In the genomic region with DNA sequence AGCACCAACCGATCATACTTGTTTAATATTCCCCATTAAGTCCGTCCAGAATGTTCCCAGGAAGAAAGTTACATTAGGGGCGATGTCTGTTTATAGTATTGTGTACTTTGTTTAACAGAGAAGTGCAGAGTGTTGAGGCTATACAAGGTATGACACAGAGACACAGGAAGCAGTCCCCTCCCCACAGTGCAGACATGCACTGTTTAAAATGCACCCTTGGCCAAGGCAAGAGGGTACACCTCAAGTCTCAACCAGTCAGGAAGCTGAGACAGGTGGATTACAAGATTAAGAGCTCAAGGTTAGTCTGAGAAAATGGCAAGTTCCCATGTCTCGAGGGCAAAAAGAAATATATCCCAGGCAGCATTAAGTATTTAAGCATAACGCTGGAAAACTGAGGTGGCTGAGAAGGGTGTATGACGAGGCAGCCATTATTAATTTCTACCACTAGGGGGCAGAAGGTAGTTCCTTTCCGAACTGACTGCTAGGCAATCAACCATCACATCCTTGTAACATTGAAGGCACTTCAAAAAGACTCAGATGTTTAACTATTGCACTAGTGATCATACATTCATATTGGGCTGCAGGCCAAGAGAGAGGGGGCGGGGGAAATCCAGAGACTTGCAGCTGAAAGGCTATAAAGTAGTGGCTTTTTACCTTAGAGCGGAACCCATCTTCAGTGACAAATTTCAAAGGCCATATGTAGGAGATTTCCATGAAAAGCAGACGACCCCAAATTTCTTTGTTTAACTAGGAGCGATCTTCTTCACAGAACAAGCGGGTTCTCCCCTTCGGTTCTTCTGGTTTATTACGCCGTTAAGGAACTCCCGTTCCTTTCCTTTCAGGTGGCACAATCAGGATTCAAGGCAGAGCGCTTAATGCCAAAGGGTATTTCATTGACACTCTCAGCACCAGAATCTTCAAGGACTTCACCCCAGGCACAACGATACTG, we compare ENCODE assay signal across 9 mouse cellular contexts. TPM values are rescaled to one million over a fixed set of nuclear protein-coding genes. Genes with fewer than 3 reads are reported as not detected.
DNase-seq lines count a peak whose midpoint lies in the region; ATAC-seq lines count a peak whose summit lies in the region.
"Had no signal": no experiment of that assay in that cellular context is flagged by ENCODE, and none has a peak within 500 bp of the region (broad histone marks: within the 10 kb centered on the region; RNA-seq: fewer than 3 reads in every experiment).

No protein-coding gene starts in this region.

- 63% methylated on average over 18 of the region's 18 CpGs for WGBS in embryonic facial prominence, embryonic 11.5 days
- 50% methylated on average over 18 of the region's 18 CpGs for WGBS in hindbrain, embryonic 16.5 days
- 52% methylated on average over 18 of the region's 18 CpGs for WGBS in midbrain, embryonic 12.5 days

- intact Hi-C loops in heart, postnatal 25 days (cut with DNase I): loop anchor here (10.0 kb wide), 2 partner anchors 284 to 586 kb away; no protein-coding TSS in a partner anchor
- intact Hi-C loops in left cerebral cortex, postnatal 4 days (cut with DNase I): no loop called here

- H3K27me3 ChIP-seq in embryonic facial prominence, embryonic 11.5 days (ENCODE audit: control insufficient read depth, insufficient read depth, low read length): no peaks in the 10 kb centered on the region
- no peaks in the 10 kb centered on the region for H3K27me3 ChIP-seq in hindbrain, embryonic 16.5 days (replicated peaks; ENCODE audit: control insufficient read depth, insufficient read depth, low read length)
- H3K27me3 ChIP-seq in midbrain, embryonic 12.5 days: peaks cover 27% of the 10 kb centered on the region; the same call in 1 of the 2 replicates

- no peak; the same call in 1 of the 2 replicates for ATAC-seq in embryonic facial prominence, embryonic 11.5 days (replicated peaks; ENCODE audit: insufficient number of reproducible peaks, low FRiP score, low TSS enrichment, low read depth)
- 0 out of 2 replicates have a peak, but pooled peaks have one; percentile 43 for ATAC-seq in hindbrain, embryonic 16.5 days
- ATAC-seq in midbrain, embryonic 12.5 days (ENCODE audit: low FRiP score, low read depth): peak; percentile 27; the same call in 1 of the 2 replicates

- no peaks in the 10 kb centered on the region for H3K9me3 ChIP-seq in embryonic facial prominence, embryonic 11.5 days (replicated peaks; ENCODE audit: control insufficient read depth, low read length)
- no peaks in the 10 kb centered on the region for H3K9me3 ChIP-seq in hindbrain, embryonic 16.5 days (ENCODE audit: control insufficient read depth, low read length)
- H3K9me3 ChIP-seq in midbrain, embryonic 12.5 days: no peaks in the 10 kb centered on the region

- H3K4me2 ChIP-seq in embryonic facial prominence, embryonic 11.5 days (ENCODE audit: low read depth, low read length): no peak overlapping the region
- H3K4me2 ChIP-seq in hindbrain, embryonic 16.5 days (ENCODE audit: low read length): no peak overlapping the region
- H3K4me2 ChIP-seq in midbrain, embryonic 12.5 days (replicated peaks): no peak overlapping the region

- no peaks in the 10 kb centered on the region; the same call in 1 of the 2 replicates for H3K4me1 ChIP-seq in embryonic facial prominence, embryonic 11.5 days (ENCODE audit: control insufficient read depth, insufficient read depth, low read length)
- peaks cover 2% of the 10 kb centered on the region for H3K4me1 ChIP-seq in hindbrain, embryonic 16.5 days (ENCODE audit: control insufficient read depth, insufficient read depth, low read depth, low read length)
- H3K4me1 ChIP-seq in midbrain, embryonic 12.5 days: peaks cover 23% of the 10 kb centered on the region

- no peaks in the 10 kb centered on the region for H3K36me3 ChIP-seq in embryonic facial prominence, embryonic 11.5 days (replicated peaks; ENCODE audit: control insufficient read depth, insufficient read depth, low read depth, low read length)
- H3K36me3 ChIP-seq in hindbrain, embryonic 16.5 days (ENCODE audit: control insufficient read depth, insufficient read depth, low read length): no peaks in the 10 kb centered on the region
- H3K36me3 ChIP-seq in midbrain, embryonic 12.5 days: no peaks in the 10 kb centered on the region

- DNase-seq in heart, adult 11 months: peak; percentile 90
- DNase-seq in heart, postnatal 25 days (ENCODE audit: low spot score): no peak
- peak; percentile 66 for DNase-seq in ZHBTc4 (ENCODE audit: low read depth, low spot score)
- DNase-seq in embryonic facial prominence, embryonic 11.5 days (ENCODE audit: low spot score): peak; percentile 78
- peak; percentile 23 for DNase-seq in left cerebral cortex, postnatal 4 days
- no peak for DNase-seq in ovary, adult 18-20 months (ENCODE audit: low spot score)

- no peak overlapping the region for H3K9ac ChIP-seq in embryonic facial prominence, embryonic 11.5 days (replicated peaks; ENCODE audit: low read length)
- no peak overlapping the region for H3K9ac ChIP-seq in hindbrain, embryonic 16.5 days (ENCODE audit: low read depth, low read length)
- H3K9ac ChIP-seq in midbrain, embryonic 12.5 days (replicated peaks): no peak overlapping the region

- H3K4me3 ChIP-seq in embryonic facial prominence, embryonic 11.5 days (ENCODE audit: low read depth, low read length): no peak overlapping the region
- no peak overlapping the region for H3K4me3 ChIP-seq in hindbrain, embryonic 16.5 days (ENCODE audit: low read length)
- H3K4me3 ChIP-seq in midbrain, embryonic 12.5 days: no peak overlapping the region

- H3K27ac ChIP-seq in embryonic facial prominence, embryonic 11.5 days (replicated peaks; ENCODE audit: low read depth, low read length): no peak overlapping the region
- no peak overlapping the region for H3K27ac ChIP-seq in hindbrain, embryonic 16.5 days (ENCODE audit: low read depth, low read length)
- H3K27ac ChIP-seq in midbrain, embryonic 12.5 days (replicated peaks): 0 out of 2 replicates have a peak overlapping the region, but pooled peaks have one; percentile 15

RNA-seq across cellular contexts. Expression of gene Gm10295, which starts 27.8 kb away (rescaled TPM):
- total RNA-seq in heart, postnatal 25 days (2021): not detected
- polyA plus RNA-seq in embryonic facial prominence, embryonic 11.5 days (2014; fragmentation: Nextera tagmentation; extraction: Ambion mirVana): not detected in 2 replicates
- not detected in 2 replicates for polyA plus RNA-seq in hindbrain, embryonic 16.5 days (2015; fragmentation: Nextera tagmentation; extraction: Ambion mirVana)
- total RNA-seq in left cerebral cortex, postnatal 4 days (2021): not detected
- not detected in 2 replicates for polyA plus RNA-seq in midbrain, embryonic 12.5 days (2016; fragmentation: Nextera tagmentation; extraction: Ambion mirVana)
- total RNA-seq: heart, postnatal 10 days had no signal

Comparison
In these comparisons a context has a peak if more than half of its experiments do, and no peak if none do; other contexts are left out.
1. DNase-seq: peak in heart, adult 11 months (single experiment), ZHBTc4 (single experiment), embryonic facial prominence, embryonic 11.5 days (single experiment) and left cerebral cortex, postnatal 4 days (single experiment); none in heart, postnatal 25 days (single experiment) and ovary, adult 18-20 months (single experiment).